Mouse (Mus musculus) CD4-positive, CD25-positive, alpha-beta regulatory T cell, adult 2 months (primary cell): ENCODE measurements at regions not wholly inside any gene's neighbourhood (a gene's known extent, or its start where the extent isn't known, plus 50 kb on each side); places are given as distances from the start of the nearest gene placed in this dataset.

Experiments used
- DNase-seq: peaks from one replicate; pipeline ENCODE4 v3.0.0-alpha.2; 2012; ENCODE audit warnings: low read depth, low spot score

GRCm38 (mm10) chr10:113034356-113034755 is 105.6 kb upstream of the Atxn7l3b start:
- DNase-seq: no peak

DNA sequence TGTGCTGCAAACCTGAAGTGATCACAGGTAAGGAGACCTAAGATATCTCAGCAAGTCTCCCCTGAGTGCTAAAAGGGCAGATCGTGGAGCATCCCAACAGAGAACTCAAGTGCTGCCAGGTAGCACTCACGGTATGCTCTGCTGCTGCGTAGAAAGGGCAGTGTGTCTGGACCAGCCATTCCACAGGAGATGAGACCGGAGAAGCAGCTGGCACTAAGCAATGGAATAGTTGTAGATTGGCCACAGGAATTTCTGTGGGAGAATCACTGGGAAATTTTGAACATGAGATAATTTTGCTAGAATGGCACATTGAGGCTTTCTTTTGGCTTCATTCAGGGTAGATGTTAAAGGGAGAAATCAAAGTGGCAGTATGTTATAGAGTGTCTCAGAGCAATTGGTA is 104.1 kb upstream of the Atxn7l3b start:
- no peak for DNase-seq

DNA sequence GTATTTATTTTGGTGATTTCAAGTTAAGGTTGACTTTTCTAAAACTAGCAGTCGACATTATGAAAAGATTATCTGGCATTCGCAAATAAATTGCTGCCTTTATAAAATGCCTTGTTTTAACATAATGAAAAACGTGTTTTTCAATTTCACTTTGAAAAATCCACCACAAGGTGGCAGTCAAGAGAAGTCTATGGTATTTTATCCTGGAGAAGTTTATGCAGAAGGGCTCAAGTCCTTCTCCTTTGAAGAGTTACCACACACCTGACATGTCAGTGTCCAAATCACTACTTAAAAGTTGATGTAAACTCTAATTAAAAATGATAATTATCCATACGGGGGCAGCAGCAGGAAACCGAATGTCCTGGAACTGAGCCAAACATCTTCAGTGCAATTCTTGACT is 98.5 kb upstream of the Atxn7l3b start:
- peak; percentile 4 for DNase-seq

DNA sequence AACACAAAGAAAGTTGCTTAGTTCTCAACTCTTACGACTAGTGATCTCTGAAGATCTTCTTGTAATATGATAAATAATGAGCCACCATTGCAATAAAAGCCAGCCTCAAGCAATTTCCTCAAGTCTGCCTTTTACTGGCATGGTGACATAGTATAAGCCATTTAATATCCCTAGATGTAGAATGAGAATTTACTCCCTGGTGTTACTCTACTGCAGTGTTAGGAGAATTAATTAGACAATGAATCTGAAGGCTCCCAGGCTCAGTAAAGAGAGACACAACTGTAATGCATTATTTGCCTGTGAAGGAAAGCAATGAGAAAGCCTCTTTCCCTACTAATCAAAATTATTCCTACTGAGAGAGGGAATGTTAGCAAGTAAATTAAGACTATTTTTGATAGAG is 95.8 kb upstream of the Atxn7l3b start:
- no peak for DNase-seq

GRCm38 (mm10) chr10:113009124-113009523 is 80.3 kb upstream of the Atxn7l3b start:
- no peak for DNase-seq

- no peak for DNase-seq
Observed at GRCm38 (mm10) chr10:112990720-112991119, 61.9 kb upstream of the Atxn7l3b start.

DNA sequence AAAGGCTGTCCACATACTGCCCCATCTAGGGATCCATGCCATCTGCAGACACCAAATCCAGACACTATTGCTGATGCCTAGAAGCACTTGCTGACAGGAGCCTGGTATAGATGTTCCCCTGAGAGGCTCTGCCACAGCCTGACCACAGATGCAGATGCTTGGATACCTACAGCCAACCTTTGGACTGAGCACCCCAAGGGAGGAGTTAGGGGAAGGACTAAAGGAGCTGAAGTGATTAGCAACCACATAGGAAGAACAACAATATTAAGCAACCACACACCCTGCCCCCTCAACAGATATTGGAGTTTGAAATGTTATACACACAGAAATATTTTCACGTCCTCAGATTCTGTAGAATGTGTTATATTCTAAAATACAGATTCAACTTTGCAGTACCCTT is 53.9 kb upstream of the Atxn7l3b start:
- DNase-seq: no peak
